In the genomic region with DNA sequence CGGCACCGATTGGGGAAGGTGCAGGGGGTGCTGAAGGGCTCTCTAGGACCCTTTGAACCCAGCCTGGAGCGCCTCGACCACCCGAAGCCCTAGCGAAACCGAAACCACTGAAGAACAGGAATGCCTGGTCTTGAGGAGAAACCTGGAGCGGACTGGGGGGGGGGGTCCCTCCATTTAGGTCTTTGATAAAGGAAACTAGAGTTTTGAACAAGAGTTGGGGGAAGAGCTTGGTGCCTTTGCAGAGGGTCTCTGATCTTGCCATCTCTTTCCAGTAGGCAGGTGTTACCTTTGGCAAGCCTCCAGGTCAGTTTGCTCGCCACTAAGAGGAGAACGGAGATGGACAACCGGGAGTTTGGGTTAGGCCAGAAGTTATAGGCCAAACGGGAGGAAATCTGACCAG, we compare ENCODE assay signal across 15 mouse cellular contexts. TPM values are rescaled to one million over a fixed set of nuclear protein-coding genes. Genes with fewer than 3 reads are reported as not detected.
A peak's percentile ranks its signal among the peaks of the same experiment; 100 is the strongest.
DNase-seq lines count a peak whose midpoint lies in the region; ATAC-seq and TF ChIP-seq lines count a peak whose summit lies in the region.
"Had no signal": no experiment of that assay in that cellular context is flagged by ENCODE, and none has a peak within 500 bp of the region (broad histone marks: within the 10 kb centered on the region; RNA-seq: fewer than 3 reads in every experiment).

No protein-coding gene starts in this region.

- H3K27me3 ChIP-seq in heart, embryonic 10.5 days (ENCODE audit: insufficient read depth, poor library complexity, severe bottlenecking), result peaks cover 99% of the 10 kb centered on the region
- peaks cover 98% of the 10 kb centered on the region for H3K27me3 ChIP-seq in lung, embryonic 14.5 days (ENCODE audit: insufficient read depth, low read length)
- H3K27me3 ChIP-seq in heart, postnatal 0 days (ENCODE audit: control insufficient read depth, insufficient read depth, low read length), result peaks cover 97% of the 10 kb centered on the region
- peaks cover 100% of the 10 kb centered on the region for H3K27me3 ChIP-seq in liver, embryonic 15.5 days

- no peak overlapping the region for H3K27ac ChIP-seq in heart, embryonic 10.5 days
- H3K27ac ChIP-seq in lung, embryonic 14.5 days (ENCODE audit: low read depth), result no peak overlapping the region
- H3K27ac ChIP-seq in heart, postnatal 0 days (ENCODE audit: low read depth), result peak overlapping the region; percentile 33; the same call in 1 of the 2 replicates
- H3K27ac ChIP-seq in liver, embryonic 15.5 days (replicated peaks), result no peak overlapping the region
- H3K27ac ChIP-seq: embryonic facial prominence, embryonic 12.5 days had no signal

- H3K4me2 ChIP-seq in lung, embryonic 14.5 days, result peak overlapping the region; percentile 51; the same call in 1 of the 2 replicates
- H3K4me2 ChIP-seq in heart, postnatal 0 days (ENCODE audit: low read depth, low read length), result peak overlapping the region; percentile 63
- H3K4me2 ChIP-seq in liver, embryonic 15.5 days, result no peak overlapping the region; the same call in 1 of the 2 replicates
- H3K4me2 ChIP-seq: embryonic facial prominence, embryonic 12.5 days had no signal

- intact Hi-C loops in heart, postnatal 14 days (cut with DNase I), result loop anchor here (5.0 kb wide), 3 partner anchors 99 to 549 kb away; partner anchors contain the start of gene Eif3m

- peaks cover 37% of the 10 kb centered on the region for H3K4me1 ChIP-seq in heart, embryonic 10.5 days
- H3K4me1 ChIP-seq in lung, embryonic 14.5 days (ENCODE audit: insufficient read depth), result no peaks in the 10 kb centered on the region
- H3K4me1 ChIP-seq in heart, postnatal 0 days (ENCODE audit: control insufficient read depth, insufficient read depth), result peaks cover 3% of the 10 kb centered on the region; the same call in 1 of the 2 replicates
- 0 out of 2 replicates have a peak, but pooled peaks cover 8% of the 10 kb centered on the region for H3K4me1 ChIP-seq in liver, embryonic 15.5 days (replicated peaks)

- DNase-seq in heart, embryonic 10.5 days (ENCODE audit: low spot score), result no peak
- DNase-seq in heart, postnatal 14 days, result no peak
- no peak for DNase-seq in lung, embryonic 14.5 days
- no peak for DNase-seq in lung, postnatal 4 days
- DNase-seq in heart, postnatal 0 days (ENCODE audit: low spot score), result no peak
- no peak for DNase-seq in ovary, postnatal 36 days (ENCODE audit: low spot score)
- DNase-seq in left cerebral cortex, adult 11 months (ENCODE audit: low spot score), result no peak
- DNase-seq: adrenal gland, postnatal 10 days had no signal

- WGBS in heart, embryonic 10.5 days, result 3% methylated on average over 12 of the region's 12 CpGs
- WGBS in lung, embryonic 14.5 days, result 5% methylated on average over 12 of the region's 12 CpGs
- 10% methylated on average over 12 of the region's 12 CpGs for WGBS in heart, postnatal 0 days
- WGBS in liver, embryonic 15.5 days (ENCODE audit: insufficient replicate concordance), result 3% methylated on average over 12 of the region's 12 CpGs

- H3K4me3 ChIP-seq in heart, embryonic 10.5 days, result peak overlapping the region; percentile 55
- H3K4me3 ChIP-seq in lung, embryonic 14.5 days (ENCODE audit: low read depth, low read length), result peak overlapping the region; percentile 34; the same call in 1 of the 2 replicates
- peak overlapping the region; percentile 58 for H3K4me3 ChIP-seq in heart, postnatal 0 days (ENCODE audit: low read depth, low read length)
- H3K4me3 ChIP-seq in liver, embryonic 15.5 days (replicated peaks), result peak overlapping the region; percentile 31; the same call in 1 of the 2 replicates

- no peak for TF ChIP-seq EP300 in heart, postnatal 0 days (IDR thresholded peaks at IDR 0.05; ENCODE audit: low read depth)

- no peaks in the 10 kb centered on the region for H3K9me3 ChIP-seq in heart, embryonic 10.5 days
- no peaks in the 10 kb centered on the region for H3K9me3 ChIP-seq in lung, embryonic 14.5 days (ENCODE audit: low read depth, low read length)
- H3K9me3 ChIP-seq in heart, postnatal 0 days (replicated peaks; ENCODE audit: control insufficient read depth, low read length), result no peaks in the 10 kb centered on the region
- no peaks in the 10 kb centered on the region for H3K9me3 ChIP-seq in liver, embryonic 15.5 days (replicated peaks)
- H3K9me3 ChIP-seq: embryonic facial prominence, embryonic 12.5 days had no signal

- no peaks in the 10 kb centered on the region for H3K36me3 ChIP-seq in heart, embryonic 10.5 days
- H3K36me3 ChIP-seq in lung, embryonic 14.5 days (ENCODE audit: insufficient read depth), result no peaks in the 10 kb centered on the region
- H3K36me3 ChIP-seq in heart, postnatal 0 days (replicated peaks; ENCODE audit: control insufficient read depth, insufficient read depth, low read length), result no peaks in the 10 kb centered on the region
- H3K36me3 ChIP-seq in liver, embryonic 15.5 days (replicated peaks), result no peaks in the 10 kb centered on the region
- H3K36me3 ChIP-seq: embryonic facial prominence, embryonic 12.5 days had no signal

- no peak for ATAC-seq in lung, embryonic 14.5 days (ENCODE audit: insufficient read depth)
- ATAC-seq in heart, postnatal 0 days (ENCODE audit: insufficient read depth, low read depth), result no peak
- no peak for ATAC-seq in liver, embryonic 15.5 days (ENCODE audit: insufficient read depth)

- TF ChIP-seq CTCF in lung, embryonic 14.5 days (IDR thresholded peaks at IDR 0.05; ENCODE audit: low read depth), result no peak
- no peak for TF ChIP-seq CTCF in heart, postnatal 0 days (IDR thresholded peaks at IDR 0.05; ENCODE audit: low read depth)

- no peak overlapping the region; the same call in 1 of the 2 replicates for H3K9ac ChIP-seq in lung, embryonic 14.5 days
- H3K9ac ChIP-seq in heart, postnatal 0 days (replicated peaks; ENCODE audit: low read depth, low read length), result peak overlapping the region; percentile 48; the same call in 1 of the 2 replicates
- no peak overlapping the region for H3K9ac ChIP-seq in liver, embryonic 15.5 days
- H3K9ac ChIP-seq: embryonic facial prominence, embryonic 12.5 days had no signal

RNA-seq across cellular contexts. Expression of gene Wt1, which starts 2.2 kb away (rescaled TPM):
- 36.5 and 41.9 TPM in 2 replicates for polyA plus RNA-seq in heart, embryonic 10.5 days (2016; fragmentation: Nextera tagmentation; extraction: Ambion mirVana)
- 10 to 100 TPM; 13.0 to 13.8 TPM for total RNA-seq in heart, postnatal 14 days (2021)
- 8.9 and 9.0 TPM in 2 replicates for polyA plus RNA-seq in lung, embryonic 14.5 days (2014; fragmentation: Nextera tagmentation; extraction: Ambion mirVana)
- 7.3 and 24.8 TPM in 2 replicates for total RNA-seq in heart, postnatal 0 days (2014; rRNA removed; ENCODE audit: low replicate concordance)
- polyA plus RNA-seq in heart, postnatal 0 days (2015; fragmentation: Nextera tagmentation; extraction: Ambion mirVana), result 6.4 and 7.2 TPM in 2 replicates
- 1.3 and 1.5 TPM in 2 replicates for polyA plus RNA-seq in liver, embryonic 15.5 days (2015; fragmentation: Nextera tagmentation; extraction: Ambion mirVana)
- total RNA-seq: hematopoietic stem cell, adult 5-6 weeks; monocyte, adult 5-6 weeks had no signal

RNA-seq across cellular contexts. Expression of gene Gm11060, which starts 36.7 kb away (rescaled TPM):
- not detected in 2 replicates for polyA plus RNA-seq in heart, embryonic 10.5 days (2016; fragmentation: Nextera tagmentation; extraction: Ambion mirVana)
- not detected for total RNA-seq in heart, postnatal 14 days (2021)
- not detected in 2 replicates for polyA plus RNA-seq in lung, embryonic 14.5 days (2014; fragmentation: Nextera tagmentation; extraction: Ambion mirVana)
- total RNA-seq in heart, postnatal 0 days (2014; rRNA removed; ENCODE audit: low replicate concordance), result not detected in 2 replicates
- not detected in 2 replicates for polyA plus RNA-seq in heart, postnatal 0 days (2015; fragmentation: Nextera tagmentation; extraction: Ambion mirVana)
- not detected in 2 replicates for polyA plus RNA-seq in liver, embryonic 15.5 days (2015; fragmentation: Nextera tagmentation; extraction: Ambion mirVana)
- total RNA-seq: adrenal gland, postnatal 10 days; hematopoietic stem cell, adult 5-6 weeks; layer of hippocampus, postnatal 10 days; liver, adult 2 months; monocyte, adult 5-6 weeks had no signal
- polyA plus RNA-seq: embryonic facial prominence, embryonic 12.5 days; liver, adult 2 months; urinary bladder, adult 2 months had no signal
